Comparison of ENCODE assay signal across 9 mouse cellular contexts in genomic region chr10:87020711-87021110, GRCm38 (mm10). TPM values are rescaled to one million over a fixed set of nuclear protein-coding genes. Genes with fewer than 3 reads are reported as not detected.
A peak's percentile ranks its signal among the peaks of the same experiment; 100 is the strongest.
DNase-seq lines count a peak whose midpoint lies in the region; ATAC-seq and TF ChIP-seq lines count a peak whose summit lies in the region.
"Had no signal": no experiment of that assay in that cellular context is flagged by ENCODE, and none has a peak within 500 bp of the region (broad histone marks: within the 10 kb centered on the region; RNA-seq: fewer than 3 reads in every experiment).

No protein-coding gene starts in this region.

- TF ChIP-seq CTCF in heart, adult 2 months (IDR thresholded peaks at IDR 0.05): peak; percentile 10
- peak; percentile 23; the same call in 1 of the 2 replicates for TF ChIP-seq CTCF in lung, adult 2 months (IDR thresholded peaks at IDR 0.05; ENCODE audit: insufficient read depth, low read length)

- no peaks in the 10 kb centered on the region for H3K9me3 ChIP-seq in kidney, embryonic 14.5 days (ENCODE audit: control insufficient read depth, low read length)
- H3K9me3 ChIP-seq: megakaryocyte, embryonic 14.5 days had no signal

- H3K27me3 ChIP-seq in heart, adult 2 months (ENCODE audit: control insufficient read depth, insufficient read depth, low read length): no peaks in the 10 kb centered on the region
- H3K27me3 ChIP-seq in kidney, embryonic 14.5 days (ENCODE audit: control insufficient read depth, insufficient read depth, low read length): no peaks in the 10 kb centered on the region

- intact Hi-C loops in heart, adult 2 months (cut with DNase I): no loop called here

- no peak for DNase-seq in heart, adult 2 months
- DNase-seq in heart, adult 9 months (ENCODE audit: low spot score in 2 of 2): no peak
- peak; percentile 43 for DNase-seq in urinary bladder, postnatal 14 days (ENCODE audit: low spot score)
- DNase-seq in urinary bladder, postnatal 4 days (ENCODE audit: low spot score in 2 of 2): no peak
- no peak for DNase-seq in lung, adult 2 months
- peak; percentile 81 for DNase-seq in testis, postnatal 10 days (ENCODE audit: low spot score)

- H3K27ac ChIP-seq in heart, adult 2 months: no peak overlapping the region
- H3K27ac ChIP-seq in kidney, embryonic 14.5 days (ENCODE audit: low read depth, low read length): no peak overlapping the region

- no peaks in the 10 kb centered on the region for H3K4me1 ChIP-seq in heart, adult 2 months (ENCODE audit: control insufficient read depth, insufficient read depth, low read length)
- H3K4me1 ChIP-seq in kidney, embryonic 14.5 days (ENCODE audit: control insufficient read depth, insufficient read depth, low read length): no peaks in the 10 kb centered on the region
- H3K4me1 ChIP-seq in lung, adult 2 months (ENCODE audit: control insufficient read depth, insufficient read depth, low read length): no peaks in the 10 kb centered on the region; the same call in 1 of the 2 replicates

- no peaks in the 10 kb centered on the region for H3K79me2 ChIP-seq in heart, adult 2 months (replicated peaks; ENCODE audit: control insufficient read depth, insufficient read depth, low read length)

- H3K4me2 ChIP-seq in kidney, embryonic 14.5 days (replicated peaks; ENCODE audit: low read depth, low read length): no peak overlapping the region

- TF ChIP-seq EP300 in heart, adult 2 months (IDR thresholded peaks at IDR 0.05; ENCODE audit: insufficient read depth, low read depth, low read length): no peak

- H3K36me3 ChIP-seq in heart, adult 2 months (ENCODE audit: control insufficient read depth, insufficient read depth, low read length): no peaks in the 10 kb centered on the region
- no peaks in the 10 kb centered on the region for H3K36me3 ChIP-seq in kidney, embryonic 14.5 days (ENCODE audit: control insufficient read depth, insufficient read depth, low read length)

- peak; percentile 60; the same call in 1 of the 2 replicates for ATAC-seq in common myeloid progenitor, adult 5-6 weeks (replicated peaks; ENCODE audit: low read depth, poor library complexity, severe bottlenecking)
- ATAC-seq in kidney, embryonic 14.5 days (ENCODE audit: low FRiP score, low TSS enrichment): 0 out of 2 replicates have a peak, but pooled peaks have one; percentile 20

- no peak overlapping the region for H3K9ac ChIP-seq in heart, adult 2 months (ENCODE audit: low read depth, low read length)
- no peak overlapping the region for H3K9ac ChIP-seq in kidney, embryonic 14.5 days (ENCODE audit: low read depth, low read length)

- TF ChIP-seq POLR2A in heart, adult 2 months (IDR thresholded peaks at IDR 0.05; ENCODE audit: insufficient read depth, low read depth, low read length): no peak
- TF ChIP-seq POLR2A in lung, adult 2 months (IDR thresholded peaks at IDR 0.05; ENCODE audit: borderline replicate concordance, extremely low read depth, low read depth, low read length): no peak

- H3K4me3 ChIP-seq in heart, adult 2 months: no peak overlapping the region
- no peak overlapping the region for H3K4me3 ChIP-seq in kidney, embryonic 14.5 days (ENCODE audit: low read length)
- no peak overlapping the region for H3K4me3 ChIP-seq in lung, adult 2 months (replicated peaks; ENCODE audit: extremely low read depth, low read depth, low read length)
- H3K4me3 ChIP-seq: megakaryocyte, embryonic 14.5 days had no signal

- 45% methylated on average over 15 of the region's 16 CpGs for WGBS in heart, adult 2 months
- WGBS in kidney, embryonic 14.5 days: 68% methylated on average over 15 of the region's 16 CpGs
- 50% methylated on average over 16 of the region's 16 CpGs for WGBS in lung, adult 2 months

RNA-seq across cellular contexts. Expression of gene Stab2, which starts 12.9 kb away (rescaled TPM):
- total RNA-seq in heart, adult 2 months (2021): under 1 TPM; 0.23 to 0.29 TPM
- polyA plus RNA-seq in heart, adult 2 months (2012; rRNA removed): 0.29 and 0.53 TPM in 2 replicates
- not detected in 2 replicates for total RNA-seq in common myeloid progenitor, adult 5-6 weeks (2017)
- polyA plus RNA-seq in kidney, embryonic 14.5 days (2014; fragmentation: Nextera tagmentation; extraction: Ambion mirVana): 1.8 and 3.8 TPM in 2 replicates
- polyA plus RNA-seq in lung, adult 2 months (2012; rRNA removed): 0.88 and 0.93 TPM in 2 replicates

RNA-seq across cellular contexts. Expression of gene 1700113H08Rik, which starts 37.1 kb away (rescaled TPM):
- not detected for total RNA-seq in heart, adult 2 months (2021)
- polyA plus RNA-seq in heart, adult 2 months (2012; rRNA removed): 0.12 and 0.32 TPM in 2 replicates
- not detected in 2 replicates for total RNA-seq in common myeloid progenitor, adult 5-6 weeks (2017)
- not detected in 2 replicates for polyA plus RNA-seq in kidney, embryonic 14.5 days (2014; fragmentation: Nextera tagmentation; extraction: Ambion mirVana)
- not detected in 2 replicates for polyA plus RNA-seq in lung, adult 2 months (2012; rRNA removed)

Comparison
In these comparisons a context has a peak if more than half of its experiments do, and no peak if none do; other contexts are left out.
1. DNase-seq: peak in urinary bladder, postnatal 14 days (single experiment) and testis, postnatal 10 days (single experiment); none in heart, adult 2 months (0 of 2), heart, adult 9 months (0 of 2), urinary bladder, postnatal 4 days (0 of 2) and lung, adult 2 months (single experiment).